In genomic region chr11:105759413-105759812, GRCm38 (mm10) we compare ENCODE assay signal across 16 mouse cellular contexts.
A peak's percentile ranks its signal among the peaks of the same experiment; 100 is the strongest.
DNase-seq lines count a peak whose midpoint lies in the region; ATAC-seq and TF ChIP-seq lines count a peak whose summit lies in the region.
"Had no signal": no experiment of that assay in that cellular context is flagged by ENCODE, and none has a peak within 500 bp of the region (broad histone marks: within the 10 kb centered on the region; RNA-seq: fewer than 3 reads in every experiment).

No protein-coding gene starts in this region.

- WGBS in midbrain, embryonic 10.5 days: 12% methylated on average over 2 of the region's 2 CpGs
- WGBS in midbrain, embryonic 16.5 days: 5% methylated on average over 2 of the region's 2 CpGs
- 32% methylated on average over 2 of the region's 2 CpGs for WGBS in embryonic facial prominence, embryonic 13.5 days
- WGBS in hindbrain, postnatal 0 days: 12% methylated on average over 2 of the region's 2 CpGs
- WGBS in neural tube, embryonic 13.5 days: 10% methylated on average over 2 of the region's 2 CpGs

- no peaks in the 10 kb centered on the region for H3K9me3 ChIP-seq in midbrain, embryonic 10.5 days (replicated peaks)
- H3K9me3 ChIP-seq in midbrain, embryonic 16.5 days (replicated peaks; ENCODE audit: control insufficient read depth, low read length, poor library complexity, severe bottlenecking): no peaks in the 10 kb centered on the region
- no peaks in the 10 kb centered on the region for H3K9me3 ChIP-seq in embryonic facial prominence, embryonic 13.5 days
- H3K9me3 ChIP-seq in hindbrain, postnatal 0 days (ENCODE audit: low read length): no peaks in the 10 kb centered on the region
- no peaks in the 10 kb centered on the region for H3K9me3 ChIP-seq in neural tube, embryonic 13.5 days
- H3K9me3 ChIP-seq: G1E; kidney, embryonic 15.5 days; stomach, embryonic 15.5 days had no signal

- no peak overlapping the region for H3K4me3 ChIP-seq in midbrain, embryonic 10.5 days
- no peak overlapping the region for H3K4me3 ChIP-seq in midbrain, embryonic 16.5 days (ENCODE audit: low read depth, low read length)
- H3K4me3 ChIP-seq in embryonic facial prominence, embryonic 13.5 days: no peak overlapping the region
- H3K4me3 ChIP-seq in hindbrain, postnatal 0 days (ENCODE audit: low read length): no peak overlapping the region
- H3K4me3 ChIP-seq in neural tube, embryonic 13.5 days: no peak overlapping the region
- H3K4me3 ChIP-seq: kidney, embryonic 15.5 days; stomach, embryonic 15.5 days had no signal

- peak overlapping the region; percentile 83 for H3K27ac ChIP-seq in midbrain, embryonic 10.5 days (replicated peaks)
- H3K27ac ChIP-seq in midbrain, embryonic 16.5 days (ENCODE audit: low read length): no peak overlapping the region
- no peak overlapping the region for H3K27ac ChIP-seq in embryonic facial prominence, embryonic 13.5 days
- 0 out of 2 replicates have a peak overlapping the region, but pooled peaks have one; percentile 38 for H3K27ac ChIP-seq in hindbrain, postnatal 0 days
- H3K27ac ChIP-seq in neural tube, embryonic 13.5 days (replicated peaks): 0 out of 2 replicates have a peak overlapping the region, but pooled peaks have one; percentile 76
- H3K27ac ChIP-seq: kidney, embryonic 15.5 days had no signal

- no peak overlapping the region for H3K4me2 ChIP-seq in midbrain, embryonic 16.5 days (ENCODE audit: low read length)
- peak overlapping the region; percentile 45 for H3K4me2 ChIP-seq in embryonic facial prominence, embryonic 13.5 days
- no peak overlapping the region for H3K4me2 ChIP-seq in hindbrain, postnatal 0 days (ENCODE audit: low read depth, low read length)
- H3K4me2 ChIP-seq in neural tube, embryonic 13.5 days: no peak overlapping the region
- H3K4me2 ChIP-seq: kidney, embryonic 15.5 days; stomach, embryonic 15.5 days had no signal

- no peak for ATAC-seq in midbrain, embryonic 16.5 days
- no peak for ATAC-seq in embryonic facial prominence, embryonic 13.5 days (ENCODE audit: insufficient number of reproducible peaks, insufficient read depth, low FRiP score, low TSS enrichment, low read depth)
- ATAC-seq in hindbrain, postnatal 0 days: peak; percentile 81; the same call in 1 of the 2 replicates
- ATAC-seq in neural tube, embryonic 13.5 days (ENCODE audit: low read depth): peak; percentile 86

- peaks cover 43% of the 10 kb centered on the region for H3K4me1 ChIP-seq in midbrain, embryonic 10.5 days
- peaks cover 10% of the 10 kb centered on the region for H3K4me1 ChIP-seq in midbrain, embryonic 16.5 days (ENCODE audit: control insufficient read depth, insufficient read depth, low read length)
- peaks cover 14% of the 10 kb centered on the region for H3K4me1 ChIP-seq in embryonic facial prominence, embryonic 13.5 days
- no peaks in the 10 kb centered on the region for H3K4me1 ChIP-seq in hindbrain, postnatal 0 days (ENCODE audit: insufficient read depth, low read length)
- peaks cover 27% of the 10 kb centered on the region for H3K4me1 ChIP-seq in neural tube, embryonic 13.5 days (replicated peaks)
- H3K4me1 ChIP-seq: kidney, embryonic 15.5 days had no signal

- DNase-seq in midbrain, embryonic 10.5 days (ENCODE audit: low spot score): peak; percentile 14
- DNase-seq in hindbrain, postnatal 0 days (ENCODE audit: low spot score): peak; percentile 75
- no peak for DNase-seq in thymus, adult 18-20 months
- DNase-seq in cerebellum, postnatal 25 days: no peak
- no peak for DNase-seq in left cerebral cortex, adult 8-10 months (ENCODE audit: low spot score in 2 of 2)
- DNase-seq: adrenal gland, postnatal 36 days; cerebellum, adult 11 months; left cerebral cortex, postnatal 4 days; lung, adult 2 months; thymus, postnatal 36 days had no signal

- H3K9ac ChIP-seq in midbrain, embryonic 16.5 days (ENCODE audit: low read depth, low read length): no peak overlapping the region
- H3K9ac ChIP-seq in embryonic facial prominence, embryonic 13.5 days: no peak overlapping the region
- no peak overlapping the region for H3K9ac ChIP-seq in hindbrain, postnatal 0 days (replicated peaks; ENCODE audit: low read length)
- H3K9ac ChIP-seq in neural tube, embryonic 13.5 days: no peak overlapping the region
- H3K9ac ChIP-seq: kidney, embryonic 15.5 days; stomach, embryonic 15.5 days had no signal

- H3K36me3 ChIP-seq in midbrain, embryonic 10.5 days: no peaks in the 10 kb centered on the region
- H3K36me3 ChIP-seq in midbrain, embryonic 16.5 days (ENCODE audit: control insufficient read depth, insufficient read depth, low read length): no peaks in the 10 kb centered on the region
- H3K36me3 ChIP-seq in embryonic facial prominence, embryonic 13.5 days: no peaks in the 10 kb centered on the region
- H3K36me3 ChIP-seq in hindbrain, postnatal 0 days (ENCODE audit: insufficient read depth, low read length): no peaks in the 10 kb centered on the region
- H3K36me3 ChIP-seq in neural tube, embryonic 13.5 days: no peaks in the 10 kb centered on the region
- H3K36me3 ChIP-seq: G1E; kidney, embryonic 15.5 days; stomach, embryonic 15.5 days had no signal

- TF ChIP-seq CTCF in hindbrain, postnatal 0 days (IDR thresholded peaks at IDR 0.05; ENCODE audit: low read depth): no peak

- no peaks in the 10 kb centered on the region for H3K27me3 ChIP-seq in midbrain, embryonic 10.5 days (ENCODE audit: low read depth, poor library complexity, severe bottlenecking)
- H3K27me3 ChIP-seq in midbrain, embryonic 16.5 days (ENCODE audit: control insufficient read depth, insufficient read depth, low read depth, low read length): no peaks in the 10 kb centered on the region
- no peaks in the 10 kb centered on the region for H3K27me3 ChIP-seq in embryonic facial prominence, embryonic 13.5 days
- no peaks in the 10 kb centered on the region for H3K27me3 ChIP-seq in hindbrain, postnatal 0 days (ENCODE audit: insufficient read depth, low read length)
- no peaks in the 10 kb centered on the region for H3K27me3 ChIP-seq in neural tube, embryonic 13.5 days
- H3K27me3 ChIP-seq: kidney, embryonic 15.5 days; stomach, embryonic 15.5 days had no signal

Comparison
In these comparisons a context has a peak if more than half of its experiments do, and no peak if none do; other contexts are left out.
1. H3K27ac ChIP-seq: peak in midbrain, embryonic 10.5 days (single experiment), hindbrain, postnatal 0 days (single experiment) and neural tube, embryonic 13.5 days (single experiment); none in midbrain, embryonic 16.5 days (single experiment) and embryonic facial prominence, embryonic 13.5 days (single experiment).
2. DNase-seq: peak in midbrain, embryonic 10.5 days (single experiment) and hindbrain, postnatal 0 days (single experiment); none in thymus, adult 18-20 months (0 of 2), cerebellum, postnatal 25 days (0 of 2) and left cerebral cortex, adult 8-10 months (0 of 2).
3. ATAC-seq: peak in hindbrain, postnatal 0 days (single experiment) and neural tube, embryonic 13.5 days (single experiment); none in midbrain, embryonic 16.5 days (single experiment) and embryonic facial prominence, embryonic 13.5 days (single experiment).